Mouse (Mus musculus) hindbrain, embryonic 16.5 days (tissue): ENCODE results near the gene Hoxa5. TPM values are rescaled to one million over a fixed set of nuclear protein-coding genes. Genes with fewer than 3 reads are reported as not detected.
A peak's percentile ranks its signal among the peaks of the same experiment; 100 is the strongest.

Source experiments
- ATAC-seq: fragments of 200-750 bp; cut with Nextera tagmentation; 2 replicates; pipeline ENCODE4 v1.8.0; 2017; ENCODE audit warnings: moderate TSS enrichment, moderate library complexity
- H3K27ac ChIP-seq: fragments of 300-500 bp; sonication (generic); 2 replicates; pipeline ENCODE4 v1.5.1; 2014; ENCODE audit warnings: low read depth, mild to moderate bottlenecking, control low read depth, low read length, moderate library complexity
- H3K27me3 ChIP-seq: fragments of 300-500 bp; sonication (generic); replicated peaks from 2 replicates; pipeline ENCODE4 v1.6.1; 2014; ENCODE audit warnings: low read length; ENCODE audit not compliant: control insufficient read depth, insufficient read depth
- H3K36me3 ChIP-seq: fragments of 300-500 bp; sonication (generic); 2 replicates; pipeline ENCODE4 v1.6.1; 2014; ENCODE audit warnings: mild to moderate bottlenecking, low read length, moderate library complexity, mixed read lengths; ENCODE audit not compliant: control insufficient read depth, insufficient read depth
- H3K4me1 ChIP-seq: fragments of 300-500 bp; sonication (generic); 2 replicates; pipeline ENCODE4 v1.6.1; 2014; ENCODE audit warnings: low read depth, low read length; ENCODE audit not compliant: control insufficient read depth, insufficient read depth
- H3K4me2 ChIP-seq: fragments of 300-500 bp; sonication (generic); 2 replicates; pipeline ENCODE4 v1.6.1; 2014; ENCODE audit warnings: mild to moderate bottlenecking, low read length, control low read depth, moderate library complexity
- H3K4me3 ChIP-seq: fragments of 300-500 bp; sonication (generic); 2 replicates; pipeline ENCODE4 v1.5.1; 2014; ENCODE audit warnings: mild to moderate bottlenecking, low read length, control low read depth, moderate library complexity
- H3K9ac ChIP-seq: fragments of 300-500 bp; sonication (generic); 2 replicates; pipeline ENCODE4 v1.6.1; 2014; ENCODE audit warnings: low read depth, mild to moderate bottlenecking, control low read depth, low read length, moderate library complexity
- H3K9me3 ChIP-seq: fragments of 300-500 bp; sonication (generic); 2 replicates; pipeline ENCODE4 v1.6.1; 2014; ENCODE audit warnings: mild to moderate bottlenecking, low read length, moderate library complexity; ENCODE audit not compliant: control insufficient read depth
- WGBS: fragments of 180-500 bp; shearing (Covaris S2); extraction: QIAGEN DNeasy Blood & Tissue Kit; methylation state at CpG from one replicate; pipeline ENCODE4 v1.1.7; 2014; 5-methylcytosine and 5-hydroxymethylcytosine counted together
- polyA plus RNA-seq: library from polyadenylated mRNA; unstranded; fragments of >200 nt; fragmentation: Nextera tagmentation; extraction: Ambion mirVana; gene quantifications from 2 replicates; pipeline ENCODE4 v1.2.1, GENCODE M21; 2015

Gene Hoxa5
- polyA plus RNA-seq, 1 experiment from 2014 or later, result 106 TPM

- peak overlapping the region; percentile 52 for H3K4me2 ChIP-seq
- H3K27me3 ChIP-seq, result peaks cover 61% of the 10 kb centered on the region
- peak overlapping the region; percentile 8; the same call in 1 of the 2 replicates for H3K4me3 ChIP-seq
Measured at GRCm38 (mm10) chr6:52209685-52210046, 5.3 kb upstream of the Hoxa5 start.

DNA sequence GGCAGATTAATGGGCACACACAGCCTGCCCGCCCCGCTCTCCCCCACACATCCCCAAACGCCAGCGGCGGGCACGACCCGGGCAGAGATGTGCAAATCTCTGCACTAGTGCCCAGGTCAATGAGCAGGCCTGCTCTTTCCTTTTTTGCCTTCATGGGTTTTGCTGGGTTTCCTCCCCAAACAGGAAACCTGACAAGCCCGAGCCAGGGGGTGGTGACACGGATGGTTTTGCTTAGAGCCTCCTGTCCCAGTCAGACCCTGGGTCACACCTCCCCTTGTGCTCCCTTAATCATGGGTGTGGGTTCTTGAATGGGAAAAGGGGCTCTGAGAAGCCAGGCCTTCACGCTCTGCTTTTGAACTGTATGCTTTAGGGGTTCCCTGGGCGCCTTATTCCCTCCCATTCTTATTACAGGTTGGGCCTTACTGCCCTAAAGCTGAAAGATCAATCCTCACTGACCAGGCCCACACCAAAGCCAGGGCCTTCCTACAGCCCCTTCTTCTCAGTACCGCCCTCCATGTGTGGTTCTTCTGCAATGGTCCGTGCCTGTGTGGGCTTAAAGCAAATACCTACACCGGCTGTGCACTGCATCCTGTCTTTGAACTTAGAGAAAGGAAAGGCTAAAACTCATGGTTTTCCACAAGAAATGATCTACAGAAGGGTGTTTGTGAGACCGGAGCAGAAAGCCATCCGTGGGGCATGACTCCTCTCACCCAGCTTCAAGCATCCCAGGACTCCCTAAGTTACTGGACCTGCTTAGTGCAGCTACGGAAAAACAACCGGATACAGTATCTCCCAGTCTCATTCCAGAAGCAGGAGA, 4.7 kb upstream of the Hoxa5 start:
- Histone ChIP-seq H3K27ac (peak overlapping the region; percentile 52), H3K9ac (peak overlapping the region; percentile 37), H3K9me3 (no peaks in the 10 kb centered on the region), H3K4me1 (no peaks in the 10 kb centered on the region; the same call in 1 of the 2 replicates), H3K36me3 (no peaks in the 10 kb centered on the region), H3K4me3 (peak overlapping the region; percentile 33), H3K4me2 (peak overlapping the region; percentile 52), H3K27me3 (peaks cover 59% of the 10 kb centered on the region)
- 7% methylated on average over 18 of the region's 18 CpGs for WGBS
- ATAC-seq, result 0 out of 2 replicates have a peak, but pooled peaks have one; percentile 10

More at GRCm38 (mm10) chr6:52209685-52210046, 5.3 kb upstream of the Hoxa5 start:
- no peaks in the 10 kb centered on the region; the same call in 1 of the 2 replicates for H3K4me1 ChIP-seq
- H3K9ac ChIP-seq, result no peak overlapping the region
- no peak overlapping the region for H3K27ac ChIP-seq
- WGBS, result 8% methylated on average over 12 of the region's 12 CpGs
- no peaks in the 10 kb centered on the region for H3K36me3 ChIP-seq
- ATAC-seq, result no peak
- no peaks in the 10 kb centered on the region for H3K9me3 ChIP-seq

DNA sequence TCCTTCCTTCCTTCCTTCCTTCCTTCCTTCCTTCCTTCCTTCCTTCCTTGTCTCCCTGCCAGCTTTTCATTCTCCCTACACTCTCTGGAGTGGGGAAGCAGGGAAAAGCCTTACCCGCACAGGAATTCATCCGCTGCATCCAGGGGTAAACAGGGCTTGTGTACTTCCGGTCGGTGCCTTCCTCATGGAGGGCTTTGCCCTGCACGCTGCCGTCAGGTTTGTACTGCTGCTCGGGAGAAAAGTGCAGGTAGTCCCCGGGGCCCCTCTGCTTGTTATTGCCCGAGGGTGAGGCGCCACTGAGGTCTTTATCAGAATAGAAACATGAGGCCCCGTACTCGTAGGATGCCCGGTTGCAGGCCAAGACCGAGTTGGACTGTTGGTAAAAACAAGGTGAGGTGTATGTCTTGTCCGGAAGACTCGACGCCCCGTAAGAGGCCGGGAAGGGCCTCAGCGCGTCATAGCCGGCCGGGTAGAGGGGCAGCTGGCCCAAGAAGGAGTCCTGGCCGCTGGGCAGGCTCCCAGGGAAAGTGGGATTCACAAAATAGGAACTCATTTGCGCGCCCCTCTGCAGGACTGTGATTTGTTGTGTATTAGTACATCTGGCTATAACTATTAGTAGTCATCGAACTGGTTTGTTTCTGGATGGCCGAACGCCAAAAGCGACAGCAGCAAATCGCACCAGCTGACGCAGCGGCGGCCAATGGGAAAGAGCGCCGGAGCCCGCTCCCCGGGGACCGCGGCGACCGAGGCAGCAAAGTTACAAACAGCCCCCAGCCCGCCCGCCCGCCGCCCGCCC, 3.9 kb upstream of the Hoxa5 start, which contains the start of gene Hoxa6:
Gene Hoxa6 (minus strand): TSS at position 651 of the 796 bp plus-strand sequence.
- ATAC-seq, result no peak
- WGBS, result 1% methylated on average over 47 of the region's 47 CpGs
- H3K36me3 ChIP-seq, result no peaks in the 10 kb centered on the region
- no peaks in the 10 kb centered on the region; the same call in 1 of the 2 replicates for H3K4me1 ChIP-seq
- peak within 1 kb of the TSS; percentile 33 for H3K4me3 ChIP-seq
- peak within 1 kb of the TSS; percentile 52 for H3K4me2 ChIP-seq
- H3K27ac ChIP-seq, result peak within 1 kb of the TSS; percentile 52
- no peaks in the 10 kb centered on the region for H3K9me3 ChIP-seq
- H3K27me3 ChIP-seq, result peaks cover 53% of the 10 kb centered on the region
- H3K9ac ChIP-seq, result peak within 1 kb of the TSS; percentile 37

- Histone ChIP-seq H3K4me1 (no peaks in the 10 kb centered on the region; the same call in 1 of the 2 replicates), H3K27me3 (peaks cover 48% of the 10 kb centered on the region), H3K36me3 (no peaks in the 10 kb centered on the region), H3K4me2 (peak overlapping the region; percentile 47), H3K9me3 (no peaks in the 10 kb centered on the region), H3K4me3 (no peak overlapping the region), H3K9ac (no peak overlapping the region), H3K27ac (no peak overlapping the region)
- no peak for ATAC-seq
Measured at GRCm38 (mm10) chr6:52207684-52207976, 3.2 kb upstream of the Hoxa5 start.

DNA sequence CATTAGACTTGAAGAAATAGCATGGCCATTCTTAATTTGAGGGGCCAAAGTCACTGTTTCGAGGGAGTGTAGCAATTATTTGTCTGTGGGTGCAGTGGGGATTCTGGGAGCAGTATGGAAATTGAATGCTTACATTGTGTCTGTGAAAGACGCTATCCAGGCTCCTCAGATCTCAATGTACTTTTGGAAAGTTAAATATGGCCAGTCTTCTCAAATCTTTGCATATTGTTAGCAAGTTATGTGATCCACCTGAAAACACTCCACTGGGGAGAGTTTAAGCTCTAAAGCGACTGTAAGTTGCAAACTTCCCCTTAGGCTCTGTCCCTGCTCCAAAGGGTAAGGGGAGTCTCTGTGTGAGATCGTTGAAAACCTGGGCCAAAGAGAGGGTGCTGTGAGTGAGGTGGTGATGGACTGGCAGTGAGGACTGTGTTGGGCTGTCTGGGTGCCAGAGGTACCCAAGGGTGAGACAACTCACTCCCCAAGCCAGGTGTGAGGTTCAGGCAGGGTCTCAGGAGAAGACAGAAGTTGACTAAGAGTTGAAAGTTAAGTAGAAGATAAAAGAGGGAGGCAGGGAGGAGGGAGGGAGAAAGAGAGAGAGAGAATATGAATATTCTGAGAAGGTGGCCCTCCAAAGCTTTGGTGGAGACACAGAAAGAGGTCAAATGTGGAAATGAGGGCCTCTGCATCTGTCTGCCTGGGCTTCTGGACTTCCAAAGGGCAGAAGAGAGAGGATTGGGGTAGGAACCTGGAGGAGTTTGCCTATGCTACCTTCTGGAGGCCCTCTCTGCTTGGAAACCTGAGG, 2.7 kb upstream of the Hoxa5 start:
- Histone ChIP-seq H3K36me3 (no peaks in the 10 kb centered on the region), H3K4me1 (no peaks in the 10 kb centered on the region; the same call in 1 of the 2 replicates), H3K4me3 (peak overlapping the region; percentile 2; the same call in 1 of the 2 replicates), H3K27ac (no peak overlapping the region), H3K27me3 (peaks cover 44% of the 10 kb centered on the region), H3K4me2 (peak overlapping the region; percentile 47), H3K9ac (no peak overlapping the region), H3K9me3 (no peaks in the 10 kb centered on the region)
- no peak for ATAC-seq
- 5% methylated on average over 4 of the region's 4 CpGs for WGBS

GRCm38 (mm10) chr6:52205638-52206621, 1.5 kb upstream of the Hoxa5 start:
- H3K27me3 ChIP-seq, result peaks cover 38% of the 10 kb centered on the region
- ATAC-seq, result no peak
- H3K4me1 ChIP-seq, result no peaks in the 10 kb centered on the region
- H3K9ac ChIP-seq, result peak overlapping the region; percentile 51; the same call in 1 of the 2 replicates
- 2% methylated on average over 55 of the region's 55 CpGs for WGBS
- no peaks in the 10 kb centered on the region for H3K36me3 ChIP-seq
- peak overlapping the region; percentile 22; the same call in 1 of the 2 replicates for H3K4me3 ChIP-seq
- H3K4me2 ChIP-seq, result peak overlapping the region; percentile 47
- H3K9me3 ChIP-seq, result no peaks in the 10 kb centered on the region
- H3K27ac ChIP-seq, result peak overlapping the region; percentile 73

DNA sequence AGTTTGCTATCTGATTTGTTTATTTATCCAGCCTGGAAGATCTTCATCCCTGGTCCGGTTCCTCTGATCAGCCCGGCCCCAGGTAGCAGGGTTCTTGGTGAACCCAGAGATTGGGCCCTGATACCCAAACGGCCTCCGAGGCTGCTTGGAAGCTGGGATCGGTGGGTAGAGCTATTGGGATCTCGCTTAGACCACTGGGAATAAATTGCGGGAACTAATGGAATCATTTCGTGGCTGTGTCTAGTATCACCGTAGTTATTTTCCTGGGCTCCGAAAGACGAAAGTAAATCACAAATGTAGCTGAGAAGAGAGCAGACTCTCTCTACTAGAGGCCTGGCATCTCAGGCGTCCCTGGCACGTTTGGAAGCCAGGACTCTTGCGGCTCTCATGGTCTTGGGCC, 834 bp upstream of the Hoxa5 start:
- Histone ChIP-seq H3K36me3 (no peaks in the 10 kb centered on the region), H3K4me1 (no peaks in the 10 kb centered on the region), H3K27me3 (peaks cover 42% of the 10 kb centered on the region), H3K4me3 (no peak overlapping the region), H3K4me2 (peak overlapping the region; percentile 47), H3K27ac (peak overlapping the region; percentile 73), H3K9ac (no peak overlapping the region), H3K9me3 (no peaks in the 10 kb centered on the region)
- no peak for ATAC-seq
- 6% methylated on average over 14 of the region's 14 CpGs for WGBS
